Comparison of ENCODE assay signal across 34 mouse cellular contexts in genomic region chr13:99970089-99970488, GRCm38 (mm10).
"Had no signal": no experiment of that assay in that cellular context is flagged by ENCODE, and none has a peak within 500 bp of the region (broad histone marks: within the 10 kb centered on the region; RNA-seq: fewer than 3 reads in every experiment).

No protein-coding gene starts in this region.

- H3K27me3 ChIP-seq: heart, embryonic 12.5 days; heart, embryonic 13.5 days; heart, embryonic 15.5 days; hindbrain, embryonic 12.5 days; hindbrain, embryonic 13.5 days; hindbrain, embryonic 15.5 days; intestine, embryonic 15.5 days; kidney, embryonic 15.5 days had no signal

- H3K4me3 ChIP-seq: heart, embryonic 12.5 days; heart, embryonic 13.5 days; heart, embryonic 15.5 days; hindbrain, embryonic 10.5 days; hindbrain, embryonic 12.5 days; hindbrain, embryonic 13.5 days; hindbrain, embryonic 15.5 days; intestine, embryonic 15.5 days; kidney, embryonic 15.5 days; layer of hippocampus, adult 2 months; left cerebral cortex, adult 2 months had no signal

- DNase-seq: heart, postnatal 10 days; heart, postnatal 14 days; heart, postnatal 36 days; heart, postnatal 4 days; kidney, adult 11 months; kidney, adult 18-20 months; kidney, adult 2 months; kidney, adult 8-10 months; kidney, adult 9 months; kidney, postnatal 10 days; kidney, postnatal 14 days; kidney, postnatal 25 days; kidney, postnatal 36 days; kidney, postnatal 4 days; layer of hippocampus, adult 9-11 months; layer of hippocampus, postnatal 36 days had no signal

- H3K27ac ChIP-seq: heart, embryonic 13.5 days; heart, embryonic 15.5 days; hindbrain, embryonic 10.5 days; hindbrain, embryonic 12.5 days; hindbrain, embryonic 13.5 days; hindbrain, embryonic 14.5 days; hindbrain, embryonic 15.5 days; hindbrain, postnatal 0 days; intestine, embryonic 15.5 days; kidney, embryonic 15.5 days; kidney, postnatal 0 days; layer of hippocampus, adult 2 months; left cerebral cortex, adult 2 months had no signal

- H3K9ac ChIP-seq: heart, embryonic 12.5 days; heart, embryonic 13.5 days; heart, embryonic 15.5 days; hindbrain, embryonic 12.5 days; hindbrain, embryonic 13.5 days; hindbrain, embryonic 14.5 days; hindbrain, embryonic 15.5 days; intestine, embryonic 15.5 days; kidney, embryonic 15.5 days had no signal

- H3K4me2 ChIP-seq: heart, embryonic 12.5 days; heart, embryonic 13.5 days; heart, embryonic 15.5 days; hindbrain, embryonic 12.5 days; hindbrain, embryonic 13.5 days; hindbrain, embryonic 14.5 days; hindbrain, embryonic 15.5 days; intestine, embryonic 15.5 days; kidney, embryonic 15.5 days had no signal

- H3K36me3 ChIP-seq: heart, embryonic 15.5 days; intestine, embryonic 15.5 days had no signal

- H3K9me3 ChIP-seq: heart, embryonic 12.5 days; heart, embryonic 13.5 days; heart, embryonic 15.5 days; hindbrain, embryonic 10.5 days; hindbrain, embryonic 12.5 days; hindbrain, embryonic 13.5 days; hindbrain, embryonic 15.5 days; intestine, embryonic 15.5 days; kidney, embryonic 15.5 days had no signal

- ATAC-seq: hindbrain, embryonic 16.5 days; hindbrain, postnatal 0 days; inflammation-experienced regulatory T-cells, adult 6 months; intestine, embryonic 15.5 days; intestine, embryonic 16.5 days; intestine, postnatal 0 days had no signal

- H3K4me1 ChIP-seq: heart, embryonic 12.5 days; heart, embryonic 15.5 days; hindbrain, embryonic 10.5 days; hindbrain, embryonic 12.5 days; hindbrain, embryonic 13.5 days; hindbrain, embryonic 15.5 days; intestine, embryonic 15.5 days; kidney, embryonic 15.5 days had no signal
